Mouse (Mus musculus) kidney, postnatal 14 days (tissue): ENCODE measurements around the gene Ifnab.

Experiments used
- DNase-seq: peaks from one replicate; pipeline ENCODE4 v3.0.0; 2022; ENCODE audit warnings: mixed read lengths

Gene Ifnab

DNA sequence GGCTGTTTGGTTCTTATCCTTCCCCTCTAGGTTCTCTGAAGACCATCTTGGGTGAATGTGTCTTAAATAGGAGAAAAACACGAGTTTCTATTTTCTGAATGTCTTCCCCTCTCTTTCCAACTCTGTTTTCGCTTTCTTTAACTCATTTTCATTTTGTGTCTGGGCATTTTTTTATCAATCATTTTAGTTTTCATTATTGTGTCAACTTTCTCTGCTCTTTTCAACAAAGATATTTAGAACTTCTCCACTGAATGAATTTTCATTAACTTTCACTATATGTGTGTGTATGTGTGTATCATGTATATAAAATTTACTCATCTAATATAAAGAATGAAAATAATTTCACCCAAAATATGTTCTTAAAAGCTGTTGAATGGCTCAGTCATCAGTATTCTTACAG is at the start of gene Ifnab:
Gene Ifnab (minus strand): TSS at position 101 of the 400 bp plus-strand sequence.
- DNase-seq: no peak

DNA sequence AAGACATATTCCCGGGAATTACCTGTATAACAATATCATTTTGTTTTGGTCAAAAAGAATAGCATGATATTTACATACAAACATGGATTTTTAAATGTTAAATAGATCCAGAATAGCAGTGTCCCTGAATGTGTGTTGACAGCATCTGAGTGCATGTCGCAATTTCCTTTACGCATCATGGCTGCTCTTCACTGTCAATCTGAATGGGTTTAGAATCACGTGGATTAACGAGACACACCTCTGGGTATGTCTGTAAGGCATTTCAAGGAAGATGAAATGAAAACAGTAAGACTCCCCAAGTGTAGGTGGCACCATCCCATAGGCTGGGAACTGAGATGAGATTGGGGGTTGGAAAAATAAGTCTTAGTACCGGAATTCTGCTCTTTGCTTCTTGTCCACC is 47.9 kb upstream of the Ifnab start:
- DNase-seq: no peak

DNA sequence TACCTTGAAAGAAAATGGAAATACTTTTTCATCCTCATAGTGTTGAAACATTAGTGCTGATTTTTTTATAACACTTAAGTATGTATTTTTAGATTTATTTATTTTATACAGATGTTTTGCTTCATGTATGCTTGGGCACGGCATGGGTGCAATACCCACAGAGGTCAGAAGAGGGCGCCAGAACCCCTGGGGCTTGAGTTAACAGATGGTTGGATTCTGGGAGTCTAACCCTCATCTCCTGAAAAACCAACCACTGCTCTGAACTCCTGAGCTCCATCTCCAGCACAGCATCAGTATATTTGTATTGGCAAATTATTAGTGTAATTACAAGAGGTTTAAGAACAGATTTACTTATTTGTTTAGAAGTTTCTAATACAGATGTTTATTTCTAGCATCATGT is 47.3 kb upstream of the Ifnab start:
- peak; percentile 71 for DNase-seq

DNA sequence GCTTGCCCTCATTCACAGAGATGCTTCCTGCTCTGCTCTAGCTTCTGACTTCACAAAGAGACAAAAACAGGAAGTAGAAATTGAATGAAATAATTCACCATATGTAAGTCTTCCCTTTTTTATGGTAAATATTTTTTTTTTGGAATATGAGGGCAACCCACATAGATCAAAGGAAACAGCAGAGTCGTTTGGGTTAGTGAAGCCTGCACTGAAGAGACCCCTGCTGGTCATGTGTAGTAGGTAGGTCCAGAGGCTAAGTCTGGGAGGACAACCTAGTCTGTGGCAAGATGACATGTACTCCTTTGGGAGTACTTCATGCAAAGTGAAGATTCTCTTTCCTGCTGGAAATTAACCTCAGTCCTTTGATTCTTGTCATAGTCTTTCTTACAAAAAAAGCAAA is 36.2 kb upstream of the Ifnab start:
- DNase-seq: peak; percentile 58

DNA sequence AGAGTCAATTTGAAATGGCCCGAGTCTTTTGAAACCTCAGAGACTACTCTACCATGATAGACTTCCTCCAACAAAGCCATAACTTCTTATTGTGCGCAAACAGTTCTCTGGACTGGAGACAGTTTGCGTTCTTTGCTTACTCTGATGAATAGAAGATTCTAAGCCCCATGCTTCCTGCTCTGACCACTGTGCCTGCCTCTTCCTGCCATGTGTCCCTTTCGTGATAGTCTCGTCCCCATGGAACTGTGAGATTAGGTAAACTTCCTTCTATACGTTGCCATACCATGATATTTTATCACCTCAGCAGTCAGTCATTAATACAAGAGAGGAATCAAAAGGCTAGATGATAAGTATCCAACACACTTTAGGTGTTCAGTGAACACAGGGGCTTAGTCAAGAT is 35.6 kb upstream of the Ifnab start:
- DNase-seq: no peak

DNA sequence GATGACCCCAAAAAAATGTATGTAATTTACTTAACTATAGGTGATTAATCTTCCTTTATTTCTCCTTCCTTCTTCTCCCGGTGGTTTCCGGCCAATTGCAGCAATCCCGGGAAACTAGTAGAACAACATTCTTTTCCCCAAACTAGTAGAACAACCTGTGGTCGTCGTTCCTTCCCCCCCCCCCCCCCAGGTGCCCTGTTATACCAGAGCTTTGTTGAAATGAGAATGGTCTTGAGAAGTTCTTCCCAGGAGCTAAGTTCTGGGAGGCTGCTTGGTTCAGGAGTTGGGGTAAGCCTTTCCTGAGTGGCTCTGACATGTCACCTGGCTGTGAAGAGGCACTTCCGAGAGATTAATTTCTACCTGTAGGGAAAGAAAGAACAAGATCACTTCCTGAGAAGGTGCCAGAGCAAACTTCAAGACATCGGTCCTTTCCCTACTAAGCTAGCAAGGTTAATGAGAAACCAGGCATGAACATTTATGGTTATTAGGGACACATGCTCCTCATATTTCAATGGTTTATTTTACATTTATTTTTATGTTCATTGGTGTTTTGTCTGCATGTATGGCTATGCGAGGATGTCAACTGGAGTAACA is 32.4 kb upstream of the Ifnab start:
- DNase-seq: peak; percentile 19

DNA sequence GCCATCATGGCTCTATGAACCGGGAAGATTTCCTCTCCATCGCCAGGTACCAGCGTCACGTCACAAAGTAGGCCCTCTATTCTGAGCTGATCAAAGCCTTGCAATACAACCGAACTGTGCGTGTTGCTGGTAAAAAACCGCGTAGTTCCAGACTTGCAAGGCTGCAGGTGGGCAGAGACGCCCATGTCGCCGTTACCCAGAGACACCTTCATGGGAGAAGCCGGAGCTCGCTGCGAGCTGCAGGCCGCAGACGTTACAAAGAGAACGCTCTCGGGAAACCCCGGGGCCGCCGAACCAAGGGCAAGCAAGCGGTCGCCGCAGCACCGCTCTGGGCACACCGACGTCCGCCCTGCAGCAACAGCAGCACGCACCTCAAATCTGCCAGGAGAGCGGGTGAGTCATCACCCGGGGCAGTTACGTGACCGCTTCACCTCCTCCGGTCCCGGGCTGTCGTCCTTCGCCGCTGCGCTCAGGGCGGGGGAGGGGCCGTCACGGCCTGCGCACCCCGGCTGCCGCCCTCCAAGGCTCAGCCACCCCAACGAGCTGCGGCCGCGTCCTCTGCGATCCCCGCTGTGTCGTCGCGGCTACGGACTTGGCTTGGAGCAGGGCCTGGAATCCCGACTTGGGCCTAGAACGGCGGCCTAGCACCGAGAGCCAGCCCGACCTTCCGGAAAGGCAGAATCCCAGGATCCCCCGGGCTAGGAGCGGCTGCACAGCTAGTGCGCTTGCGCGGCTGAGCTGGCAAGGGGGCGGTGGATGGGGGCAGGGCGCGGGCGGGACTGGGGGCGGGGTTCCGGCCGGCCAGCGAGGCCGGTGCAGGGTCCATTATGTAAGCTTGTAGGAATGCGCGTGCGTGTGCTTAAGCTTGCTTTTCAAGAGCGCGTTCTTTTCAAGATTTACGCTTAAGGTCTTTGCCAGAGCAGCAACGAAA is 30.9 kb upstream of the Ifnab start, which contains the start of the genes Gm26566 and Klhl9:
Gene Gm26566 (plus strand): TSS at position 15 of the 931 bp plus-strand sequence.
Gene Klhl9 (minus strand): TSS at position 675 of the 931 bp plus-strand sequence.
- peak; percentile 95 for DNase-seq

DNA sequence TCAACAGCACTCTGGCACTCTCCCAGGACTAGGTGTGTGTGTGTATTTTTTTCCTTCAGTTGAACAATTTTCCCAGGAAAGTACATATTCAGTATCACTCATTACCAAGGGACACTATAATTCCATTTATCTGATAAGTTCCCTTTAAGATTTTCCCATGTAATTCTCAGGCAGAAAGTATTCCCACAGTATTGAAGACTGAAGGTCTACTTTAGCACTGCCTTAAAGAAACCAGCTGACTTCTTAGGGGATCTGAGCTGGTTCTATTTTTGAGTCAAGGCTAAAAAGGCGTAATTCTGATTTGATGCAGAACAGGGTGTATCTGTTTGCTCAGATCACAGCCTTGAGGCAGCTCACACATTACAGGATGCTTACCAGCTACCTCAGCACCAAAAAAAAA is 27.6 kb upstream of the Ifnab start:
- no peak for DNase-seq

DNA sequence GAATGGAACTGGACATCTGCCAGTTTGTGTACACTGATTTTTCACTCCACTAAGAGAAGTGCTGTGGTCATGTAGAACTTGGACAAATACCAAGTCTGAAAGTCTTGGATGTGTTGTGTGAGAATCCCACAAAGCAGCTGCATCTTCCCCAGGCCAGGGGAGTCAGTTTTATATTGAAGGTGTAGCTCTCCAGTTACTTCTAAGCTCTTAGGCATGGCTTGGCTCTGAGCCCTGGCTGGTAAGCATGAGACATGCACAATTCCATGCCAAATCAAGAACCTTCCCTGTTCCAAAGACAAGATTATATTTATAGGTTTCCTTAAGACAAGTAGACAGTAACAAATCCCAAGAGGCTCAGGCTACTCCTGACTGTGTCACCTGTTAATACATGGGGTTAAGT is 23.9 kb upstream of the Ifnab start:
- DNase-seq: no peak

DNA sequence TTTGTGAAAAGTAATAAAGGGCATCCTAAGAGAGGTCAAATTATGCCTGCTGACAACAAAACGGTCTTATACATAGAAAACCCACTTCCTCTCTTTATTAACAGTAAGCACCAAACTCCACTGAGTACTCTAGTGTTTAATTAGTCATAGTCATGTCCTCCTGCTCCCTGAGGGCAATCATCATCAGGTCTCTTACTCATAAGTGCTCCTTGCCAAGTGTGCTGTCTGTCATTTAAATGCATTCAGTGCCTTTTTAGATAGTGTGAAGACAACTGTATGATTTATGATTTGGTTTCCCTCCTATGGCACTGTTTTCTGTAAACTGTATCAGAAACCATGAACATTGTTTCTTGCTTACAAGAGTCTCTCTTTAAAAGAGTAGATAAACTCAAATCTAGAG is 23.1 kb upstream of the Ifnab start:
- no peak for DNase-seq

DNA sequence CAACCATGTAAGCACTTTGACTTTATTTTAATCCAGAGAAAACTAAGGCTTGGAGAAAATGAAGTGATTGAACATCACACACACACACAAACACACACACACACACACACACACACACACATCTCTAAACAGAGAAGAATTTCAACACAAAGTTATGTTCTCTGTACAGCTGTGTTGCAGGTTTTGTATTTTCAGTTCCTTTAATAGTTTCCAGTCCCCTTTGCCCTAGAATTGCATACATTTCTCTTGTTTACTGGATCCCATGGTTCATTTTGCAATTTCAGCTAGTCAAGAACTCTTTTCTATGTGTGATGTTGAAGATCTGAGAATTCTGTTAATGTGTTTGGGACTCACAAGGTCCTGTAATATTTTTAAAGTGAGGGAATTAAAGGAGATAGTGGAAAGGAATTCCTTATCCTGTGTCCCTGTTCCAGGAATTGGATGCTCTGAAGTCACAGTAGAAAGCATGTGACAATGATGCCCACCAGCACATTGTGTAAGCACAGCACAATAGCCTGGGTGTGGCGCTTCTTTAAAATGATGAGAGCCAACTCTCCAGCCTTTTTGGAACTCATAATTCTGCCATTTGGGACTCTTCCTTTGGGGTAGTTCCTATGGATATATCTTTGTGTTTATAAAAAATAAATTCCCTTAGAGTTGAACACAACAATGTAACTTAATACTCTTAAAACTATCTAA is 16.1 kb upstream of the Ifnab start:
- DNase-seq: no peak

DNA sequence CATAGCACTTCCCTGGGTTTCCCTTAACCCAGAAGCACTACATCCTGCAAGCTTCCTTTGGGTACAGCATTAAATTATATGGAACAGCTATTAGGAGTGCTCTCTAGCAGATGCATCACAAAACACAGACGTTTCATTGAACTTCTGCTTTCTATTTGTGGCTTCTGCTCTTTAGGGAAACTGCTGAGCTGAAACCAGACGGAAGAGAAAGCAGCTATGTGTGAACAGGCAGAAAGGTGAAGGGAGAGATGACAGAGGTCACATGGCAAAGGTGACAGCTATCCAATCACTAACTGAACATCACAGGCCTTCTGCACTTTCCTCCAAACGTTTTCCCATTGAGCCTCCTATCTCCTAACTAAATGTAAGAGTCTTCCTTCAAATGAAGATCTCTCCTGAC is 14.8 kb upstream of the Ifnab start:
- no peak for DNase-seq

DNA sequence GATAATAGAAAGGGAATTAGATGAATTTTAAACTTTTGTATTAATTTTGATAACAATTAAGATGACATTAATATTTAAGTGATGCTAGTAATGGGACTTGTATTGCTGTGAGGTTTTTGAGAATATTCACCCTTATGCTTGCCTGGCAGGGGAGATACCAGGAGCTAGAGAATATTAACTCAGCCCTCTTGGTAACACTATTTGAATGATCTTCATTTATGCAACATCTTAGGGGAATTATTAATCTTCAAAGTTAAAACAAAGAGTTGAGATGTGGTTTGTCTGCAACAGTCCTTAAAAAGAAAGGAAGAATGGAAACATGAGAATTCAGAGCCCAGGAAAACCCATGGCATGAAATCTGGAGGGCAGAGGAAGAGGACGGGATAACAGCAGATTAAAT is 8.1 kb upstream of the Ifnab start:
- DNase-seq: no peak

DNA sequence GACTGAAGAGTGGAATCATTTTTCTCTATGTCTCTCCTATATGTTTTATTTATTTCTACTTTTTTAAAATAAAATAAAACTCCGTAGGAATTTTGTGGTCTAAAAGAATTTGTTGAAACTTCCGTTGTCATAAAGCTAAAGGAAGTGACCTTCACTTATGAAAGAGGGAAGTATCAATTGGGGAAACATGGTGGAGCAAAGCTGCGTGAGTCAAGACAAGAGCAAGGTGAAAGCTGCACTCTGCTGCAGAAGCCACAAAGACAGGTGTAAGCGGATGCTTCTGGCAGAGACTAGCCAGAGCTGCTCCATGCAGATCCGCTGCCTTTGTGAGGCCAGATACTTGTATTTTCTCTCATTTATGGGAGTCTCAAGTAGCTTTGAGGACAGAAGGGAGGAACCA is 7.6 kb upstream of the Ifnab start:
- DNase-seq: no peak

DNA sequence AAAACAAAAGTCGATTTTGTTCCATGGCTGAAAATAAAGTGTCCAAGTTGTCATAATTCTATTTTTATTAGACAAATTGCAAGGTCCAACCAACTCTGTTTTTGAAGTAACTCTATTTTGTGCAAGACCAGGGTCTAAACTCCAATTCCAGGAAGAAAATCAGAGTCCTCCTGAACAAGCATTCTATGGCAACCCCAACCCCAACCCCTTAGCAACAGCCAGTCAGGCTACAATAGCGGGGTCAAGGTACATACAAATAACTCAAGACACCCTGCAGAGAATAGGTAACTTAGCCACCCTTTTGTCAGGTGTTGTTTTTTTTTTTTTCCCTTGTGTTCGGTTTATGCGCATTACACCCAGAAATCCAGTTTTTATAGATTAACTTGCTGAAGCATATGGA is 6.6 kb upstream of the Ifnab start:
- no peak for DNase-seq

DNA sequence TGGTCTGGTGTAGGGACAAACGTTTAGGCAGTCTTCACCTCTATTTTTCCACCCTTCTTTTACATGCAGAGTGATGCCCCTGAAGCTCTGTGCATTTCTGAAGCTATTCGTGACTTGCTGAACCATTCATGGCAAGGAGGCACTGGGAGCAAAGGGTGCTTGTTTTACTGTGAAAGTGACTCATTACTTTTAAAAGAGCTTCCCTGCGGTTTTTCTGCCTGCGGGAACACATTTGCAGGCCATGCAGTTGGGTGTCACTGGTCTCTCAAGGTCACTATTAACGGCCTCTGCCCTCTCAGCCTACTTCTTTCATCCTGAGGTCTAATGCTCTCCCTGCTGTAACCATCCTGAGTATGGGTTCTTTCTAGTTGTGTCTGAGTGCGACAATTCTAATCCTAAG is 5.9 kb upstream of the Ifnab start:
- no peak for DNase-seq

DNA sequence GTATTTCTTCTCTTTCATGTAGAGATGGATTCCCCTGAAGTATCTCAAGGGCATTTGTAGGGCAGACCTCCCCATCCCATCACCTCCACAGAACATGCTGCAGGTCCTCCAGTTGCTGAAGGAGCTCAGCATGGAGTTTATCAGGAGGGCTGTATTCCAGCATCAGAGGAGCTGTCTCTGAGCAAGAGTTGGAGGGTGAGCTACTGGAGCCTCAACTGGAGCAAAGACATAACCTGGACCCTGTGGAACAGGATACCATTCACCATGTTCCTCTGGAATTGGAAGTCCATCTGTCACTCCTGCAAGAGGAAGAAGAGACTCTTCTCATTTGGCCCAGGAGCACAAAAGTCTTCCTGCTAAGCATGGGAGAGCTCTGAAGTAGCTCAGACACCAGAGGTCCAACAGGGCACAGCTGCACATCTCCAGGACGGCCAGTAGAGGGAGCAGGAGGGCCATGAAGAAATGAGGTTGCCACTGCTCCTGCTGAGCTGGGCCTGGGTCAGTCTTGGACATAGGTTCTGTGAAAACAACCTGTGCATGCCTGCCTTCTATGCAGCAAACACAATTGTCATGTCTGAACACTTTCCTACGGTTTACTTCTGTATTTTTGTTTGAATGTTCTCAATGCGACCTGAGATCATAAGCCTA is 5.2 kb upstream of the Ifnab start:
- peak; percentile 86 for DNase-seq

DNA sequence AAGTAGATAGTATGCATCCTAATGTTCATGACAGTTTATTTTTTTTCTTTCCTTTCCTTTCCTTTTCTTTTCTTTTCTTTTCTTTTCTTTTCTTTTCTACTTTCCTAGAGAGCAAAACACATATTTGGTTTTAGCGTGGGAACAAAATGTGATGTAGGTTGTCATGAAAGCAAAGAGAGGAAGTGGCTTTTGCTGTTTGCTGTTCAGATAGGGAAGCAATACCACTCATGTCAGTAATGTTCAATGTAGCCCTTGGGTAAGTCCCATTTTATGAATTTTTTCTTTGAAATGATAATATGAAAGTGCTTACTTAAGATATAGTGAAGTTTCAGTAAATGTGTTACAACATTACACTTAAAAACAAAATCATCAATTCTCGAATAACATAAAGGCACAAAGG is 2.2 kb upstream of the Ifnab start:
- no peak for DNase-seq

DNA sequence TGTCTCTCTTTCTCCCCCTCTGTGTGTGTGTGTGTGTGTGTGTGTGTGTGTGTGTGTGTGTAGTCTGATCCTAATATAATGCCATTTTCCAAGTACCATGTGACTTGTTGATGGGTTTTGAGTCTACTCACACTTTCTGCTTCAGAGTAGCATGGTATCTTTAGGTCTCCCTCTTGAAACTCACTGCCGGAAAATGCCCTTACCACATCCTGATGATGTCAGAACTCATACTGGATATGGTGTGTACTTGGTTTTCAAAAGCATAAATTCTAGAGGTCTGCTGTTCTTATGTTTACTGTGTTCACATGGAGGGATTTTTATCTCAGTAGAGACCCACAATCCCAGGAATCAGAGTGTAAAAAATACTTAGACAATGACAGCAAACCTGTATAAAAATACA is 1.4 kb upstream of the Ifnab start:
- no peak for DNase-seq

DNA sequence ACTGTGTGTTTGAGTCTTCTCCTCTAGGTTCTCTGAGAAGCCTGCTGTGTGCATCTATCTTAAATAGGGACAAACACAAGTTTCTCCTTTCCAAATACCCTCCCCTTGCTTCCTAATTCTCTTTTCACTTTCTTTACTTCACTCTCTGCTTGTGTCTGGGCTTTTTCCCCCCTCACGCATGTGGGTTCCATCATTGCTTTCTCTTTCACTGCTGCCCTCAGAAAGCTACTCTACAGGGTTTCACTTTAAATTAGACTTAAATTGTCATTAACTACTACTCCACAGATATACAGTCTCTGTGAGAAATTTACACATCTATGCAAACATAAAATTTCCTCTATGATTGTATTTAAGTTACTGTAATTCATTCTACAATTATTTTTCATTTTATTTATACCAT is 7.3 kb downstream of the Ifnab start, which contains the start of gene Ifna2:
Gene Ifna2 (minus strand): TSS at position 101 of the 400 bp plus-strand sequence.
- DNase-seq: no peak

DNA sequence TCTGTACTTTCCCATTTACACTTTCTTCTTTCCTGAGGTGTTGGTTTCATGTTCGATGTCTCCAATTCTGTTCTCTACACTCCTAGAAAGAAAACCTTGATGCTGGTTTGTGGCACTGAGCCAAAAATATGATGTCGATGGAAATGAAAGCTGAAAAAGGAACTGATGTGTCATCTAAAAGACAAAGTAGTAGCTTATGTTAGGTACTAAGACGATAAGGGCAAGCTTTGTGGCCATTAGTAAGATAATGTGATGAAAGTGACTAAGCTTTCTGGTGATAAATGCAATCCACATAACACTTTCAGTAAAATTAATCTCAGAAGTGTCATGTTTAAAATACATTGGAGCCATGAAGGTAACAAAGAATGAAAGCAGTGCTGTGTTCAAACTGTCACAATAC is 9.8 kb downstream of the Ifnab start:
- no peak for DNase-seq

DNA sequence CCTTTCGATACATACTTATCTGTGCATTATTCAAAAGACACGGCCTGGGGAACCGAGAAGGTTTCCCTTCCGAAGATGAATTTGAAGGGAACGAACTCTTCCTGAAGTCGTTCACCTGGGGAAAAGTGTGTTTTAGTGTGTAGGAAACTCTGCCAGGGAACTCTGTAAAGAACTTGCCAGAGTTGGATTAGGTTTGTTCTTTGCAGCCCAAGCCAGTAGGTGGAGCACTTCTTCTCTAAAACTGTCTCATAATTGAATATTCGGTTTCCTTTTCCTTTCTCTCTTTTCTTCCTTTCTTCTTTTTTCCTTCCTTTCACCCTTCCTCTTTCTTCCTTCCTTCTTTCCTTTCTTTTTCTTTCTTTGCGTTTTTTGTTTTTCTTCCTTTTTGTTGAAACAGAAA is 10.8 kb downstream of the Ifnab start:
- peak; percentile 17 for DNase-seq

DNA sequence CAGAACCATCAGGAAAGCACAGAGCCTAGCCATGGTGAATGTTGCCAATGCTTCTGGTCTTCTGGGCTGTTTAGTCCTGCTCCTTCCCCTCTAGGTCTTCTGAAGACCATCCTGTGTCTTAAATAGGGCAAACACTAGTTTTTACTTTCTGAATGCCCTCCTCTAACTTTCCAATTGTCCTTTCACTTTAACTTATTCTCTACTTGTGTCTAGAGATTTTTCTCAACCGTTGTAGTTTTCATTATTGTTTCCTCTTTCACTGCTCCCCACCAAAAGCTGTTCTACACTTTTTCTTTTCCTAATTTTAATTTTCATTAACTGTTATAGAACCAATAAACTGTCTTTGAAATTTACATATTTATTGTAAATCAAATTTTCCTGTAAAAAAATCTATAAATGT is 14.3 kb downstream of the Ifnab start, which contains the start of gene Ifna16:
Gene Ifna16 (minus strand): TSS at position 101 of the 400 bp plus-strand sequence.
- DNase-seq: no peak
